Mouse (Mus musculus) limb, embryonic 15.5 days (tissue): Measurements from ENCODE around the gene Gm4312. TPM values are rescaled to one million over a fixed set of nuclear protein-coding genes. Genes with fewer than 3 reads are reported as not detected.
"Not testable (repeated sequence)": the region's sequence is repeated elsewhere in the genome, so short reads cannot be mapped to it uniquely, and the experiment has no call there.

Experiments used
- ATAC-seq: fragments of 200-750 bp; cut with Nextera tagmentation; 2 replicates; pipeline ENCODE4 v1.8.0; 2017; ENCODE audit warnings: low read depth, moderate TSS enrichment; ENCODE audit not compliant: insufficient number of reproducible peaks, low FRiP score, low TSS enrichment
- H3K27ac ChIP-seq: fragments of 300-500 bp; sonication (generic); 2 replicates; pipeline ENCODE4 v1.5.1; 2015; ENCODE audit warnings: moderate library complexity, mild to moderate bottlenecking, inconsistent platforms
- H3K27me3 ChIP-seq: fragments of 300-500 bp; sonication (generic); 2 replicates; pipeline ENCODE4 v1.6.1; 2015; ENCODE audit warnings: inconsistent platforms
- H3K36me3 ChIP-seq: fragments of 300-500 bp; sonication (generic); 2 replicates; pipeline ENCODE4 v1.6.1; 2015; ENCODE audit warnings: inconsistent platforms
- H3K4me1 ChIP-seq: fragments of 300-500 bp; sonication (generic); 2 replicates; pipeline ENCODE4 v1.6.1; 2015; ENCODE audit warnings: inconsistent platforms
- H3K4me2 ChIP-seq: fragments of 300-500 bp; sonication (generic); 2 replicates; pipeline ENCODE4 v1.6.1; 2015; ENCODE audit warnings: mild to moderate bottlenecking, inconsistent platforms
- H3K4me3 ChIP-seq: fragments of 300-500 bp; sonication (generic); 2 replicates; pipeline ENCODE4 v1.5.1; 2015; ENCODE audit warnings: mild to moderate bottlenecking, inconsistent platforms
- H3K9ac ChIP-seq: fragments of 300-500 bp; sonication (generic); 2 replicates; pipeline ENCODE4 v1.6.1; 2015; ENCODE audit warnings: inconsistent platforms
- H3K9me3 ChIP-seq: fragments of 300-500 bp; sonication (generic); 2 replicates; pipeline ENCODE4 v1.6.1; 2016; ENCODE audit warnings: inconsistent platforms
- WGBS: fragments of 180-500 bp; shearing (Covaris S2); methylation state at CpG from one replicate; pipeline ENCODE4 v1.1.7; 2015; 5-methylcytosine and 5-hydroxymethylcytosine counted together
- polyA plus RNA-seq: library from polyadenylated mRNA; unstranded; fragments of >200 nt; fragmentation: Nextera tagmentation; extraction: Ambion mirVana; gene quantifications from 2 replicates; pipeline ENCODE4 v1.2.1, GENCODE M21; 2015

The Gm4312 gene
- polyA plus RNA-seq: not detected in 2 replicates

DNA sequence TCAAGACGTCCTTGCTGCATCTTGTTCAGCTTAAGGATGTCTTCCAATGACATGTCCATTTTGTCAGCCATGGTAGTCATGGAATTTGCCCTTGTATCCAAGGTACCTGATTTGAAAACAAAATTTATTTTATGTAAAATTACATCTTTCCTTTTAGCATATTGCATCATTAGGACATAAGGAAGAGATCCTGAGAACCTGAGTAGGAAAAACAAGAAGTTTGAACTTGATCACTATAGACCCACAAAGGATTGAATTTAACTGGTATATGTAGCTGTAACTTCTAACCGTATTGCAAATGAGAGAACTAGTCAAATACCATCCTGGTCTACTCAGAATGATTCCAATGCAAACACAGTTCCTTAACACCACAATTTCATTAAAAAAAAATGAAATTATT is at the start of gene Gm4312:
Gene Gm4312 (minus strand): TSS at position 101 of the 400 bp plus-strand sequence.
- no CpG with 5 or more reads among the region's 2 CpGs for whole genome bisulfite sequencing
- H3K27ac ChIP-seq, H3K9ac ChIP-seq, ATAC-seq, H3K4me2 ChIP-seq, H3K9me3 ChIP-seq, H3K4me1 ChIP-seq, H3K36me3 ChIP-seq, H3K4me3 ChIP-seq, H3K27me3 ChIP-seq: not testable (repeated sequence)

DNA sequence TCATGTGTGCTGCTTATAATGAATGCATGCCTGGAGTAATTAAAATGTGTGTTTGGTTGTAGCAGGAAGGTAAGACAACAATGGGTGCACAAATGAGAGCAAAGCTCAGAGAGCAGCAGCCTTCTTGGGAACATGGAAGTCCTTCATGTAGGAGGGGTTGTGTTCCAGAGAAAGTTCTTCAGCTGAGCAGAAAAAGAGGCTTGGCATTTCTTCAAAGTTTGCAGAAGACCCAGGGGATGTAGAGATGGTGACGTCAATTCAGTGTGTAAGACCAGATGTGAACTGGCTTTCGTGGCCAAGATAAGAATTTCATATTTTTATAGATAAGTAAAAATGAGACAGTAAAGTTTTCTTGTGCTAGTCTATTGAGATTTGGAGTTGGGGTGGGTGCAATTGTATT is 45.2 kb upstream of the Gm4312 start:
- Histone ChIP-seq H3K36me3 (no peaks in the 10 kb centered on the region), H3K4me1 (no peaks in the 10 kb centered on the region), H3K27ac (no peak overlapping the region), H3K4me3 (no peak overlapping the region), H3K4me2 (no peak overlapping the region), H3K27me3 (no peaks in the 10 kb centered on the region), H3K9ac (no peak overlapping the region), H3K9me3 (no peaks in the 10 kb centered on the region)
- no peak for ATAC-seq
- WGBS: 57% methylated on average over 2 of the region's 2 CpGs

DNA sequence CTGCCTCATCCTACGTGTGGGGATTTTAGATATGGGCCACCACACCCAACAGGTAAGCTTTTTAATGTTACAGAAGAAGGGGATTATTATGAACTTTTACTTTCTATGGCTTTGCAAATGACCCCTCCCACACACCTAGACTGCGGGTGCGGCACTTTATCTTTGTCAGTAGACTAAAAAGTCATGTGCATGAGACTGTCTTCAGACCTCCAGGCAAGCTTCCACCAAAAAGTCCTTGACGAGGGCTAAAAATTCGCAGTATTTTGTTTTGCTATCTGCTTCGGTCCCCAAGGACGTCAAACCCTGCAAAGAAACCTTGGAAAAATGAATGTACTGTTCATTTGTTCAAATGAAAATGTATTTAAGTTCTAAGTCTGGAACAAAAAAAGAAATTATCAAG is 33.2 kb upstream of the Gm4312 start:
- Histone ChIP-seq H3K27me3 (no peaks in the 10 kb centered on the region), H3K4me2 (no peak overlapping the region), H3K4me3 (no peak overlapping the region), H3K36me3 (no peaks in the 10 kb centered on the region), H3K4me1 (no peaks in the 10 kb centered on the region), H3K9ac (no peak overlapping the region), H3K9me3 (no peaks in the 10 kb centered on the region), H3K27ac (no peak overlapping the region)
- 83% methylated on average over 7 of the region's 7 CpGs for WGBS
- ATAC-seq: no peak

DNA sequence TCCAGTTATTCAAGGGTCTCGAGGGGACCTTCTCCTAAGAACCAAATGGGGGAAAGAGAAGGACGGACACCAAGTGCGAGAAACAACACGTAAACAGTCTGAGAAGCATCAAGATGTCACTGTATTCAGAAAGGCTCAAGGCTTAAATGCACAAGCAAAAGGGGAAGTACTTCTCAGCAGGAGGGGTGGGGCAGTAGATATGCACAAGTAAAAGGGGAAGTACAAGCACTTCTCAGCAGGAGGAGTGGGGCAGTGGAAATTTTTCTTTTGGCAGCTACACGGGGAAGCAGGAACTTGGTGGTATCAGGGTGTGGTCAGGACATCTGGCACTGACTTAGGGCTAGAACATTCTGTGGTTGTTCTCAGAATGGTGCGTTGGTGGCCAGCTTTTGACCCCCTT is 19.9 kb upstream of the Gm4312 start:
- not testable (repeated sequence) for H3K36me3 ChIP-seq, H3K4me2 ChIP-seq, H3K27me3 ChIP-seq, ATAC-seq, H3K4me1 ChIP-seq, H3K9ac ChIP-seq, H3K9me3 ChIP-seq, H3K27ac ChIP-seq, H3K4me3 ChIP-seq
- WGBS: 84% methylated on average over 6 of the region's 6 CpGs

DNA sequence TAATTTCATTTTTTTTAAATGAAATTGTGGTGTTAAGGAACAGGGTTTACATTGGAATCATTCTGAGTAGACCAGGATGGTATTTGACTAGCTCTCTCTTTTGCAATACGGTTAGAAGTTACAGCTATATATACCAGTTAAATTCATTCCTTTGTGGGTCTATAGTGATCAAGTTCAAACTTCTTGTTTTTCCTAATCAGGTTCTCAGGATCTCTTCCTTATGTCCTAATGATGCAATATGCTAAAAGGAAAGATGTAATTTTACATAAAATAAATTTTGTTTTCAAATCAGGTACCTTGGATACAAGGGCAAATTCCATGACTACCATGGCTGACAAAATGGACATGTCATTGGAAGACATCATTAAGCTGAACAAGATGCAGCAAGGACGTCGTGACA is 21.3 kb downstream of the Gm4312 start, which contains the start of gene Gm4307:
Gene Gm4307 (plus strand): TSS at position 301 of the 400 bp plus-strand sequence.
- H3K27me3 ChIP-seq, ATAC-seq, H3K9me3 ChIP-seq, H3K36me3 ChIP-seq, H3K4me2 ChIP-seq, H3K9ac ChIP-seq, H3K4me1 ChIP-seq, H3K27ac ChIP-seq, H3K4me3 ChIP-seq: not testable (repeated sequence)
- no CpG with 5 or more reads among the region's 3 CpGs for WGBS

DNA sequence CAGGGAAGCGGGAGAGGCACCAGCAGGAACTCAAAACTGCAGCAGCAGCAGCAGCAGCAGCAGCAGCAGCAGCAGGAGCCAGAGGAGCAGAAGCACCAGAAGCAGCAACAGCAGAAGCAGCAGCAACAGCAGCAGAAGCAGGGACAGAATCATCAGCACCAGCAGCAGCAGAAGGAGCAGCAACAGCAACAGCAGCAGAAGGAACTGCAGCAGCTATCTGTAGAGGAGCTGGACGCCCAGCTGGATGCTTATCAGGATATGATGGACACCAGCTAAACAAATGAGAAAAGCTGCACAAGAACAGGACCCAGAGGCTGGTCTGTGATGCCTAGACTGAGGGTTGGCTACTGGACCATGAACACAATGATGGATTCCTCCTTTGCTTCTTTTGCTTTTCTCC is 25.5 kb downstream of the Gm4312 start:
- not testable (repeated sequence) for H3K36me3 ChIP-seq, H3K27me3 ChIP-seq, ATAC-seq, H3K27ac ChIP-seq, H3K4me3 ChIP-seq, H3K9me3 ChIP-seq, H3K9ac ChIP-seq, H3K4me2 ChIP-seq, H3K4me1 ChIP-seq
- WGBS: 75% methylated on average over 2 of the region's 2 CpGs

DNA sequence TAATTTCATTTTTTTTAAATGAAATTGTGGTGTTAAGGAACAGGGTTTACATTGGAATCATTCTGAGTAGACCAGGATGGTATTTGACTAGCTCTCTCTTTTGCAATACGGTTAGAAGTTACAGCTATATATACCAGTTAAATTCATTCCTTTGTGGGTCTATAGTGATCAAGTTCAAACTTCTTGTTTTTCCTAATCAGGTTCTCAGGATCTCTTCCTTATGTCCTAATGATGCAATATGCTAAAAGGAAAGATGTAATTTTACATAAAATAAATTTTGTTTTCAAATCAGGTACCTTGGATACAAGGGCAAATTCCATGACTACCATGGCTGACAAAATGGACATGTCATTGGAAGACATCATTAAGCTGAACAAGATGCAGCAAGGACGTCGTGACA is 31.6 kb downstream of the Gm4312 start, which contains the start of gene Gm4305:
Gene Gm4305 (plus strand): TSS at position 301 of the 400 bp plus-strand sequence.
- not testable (repeated sequence) for ATAC-seq

DNA sequence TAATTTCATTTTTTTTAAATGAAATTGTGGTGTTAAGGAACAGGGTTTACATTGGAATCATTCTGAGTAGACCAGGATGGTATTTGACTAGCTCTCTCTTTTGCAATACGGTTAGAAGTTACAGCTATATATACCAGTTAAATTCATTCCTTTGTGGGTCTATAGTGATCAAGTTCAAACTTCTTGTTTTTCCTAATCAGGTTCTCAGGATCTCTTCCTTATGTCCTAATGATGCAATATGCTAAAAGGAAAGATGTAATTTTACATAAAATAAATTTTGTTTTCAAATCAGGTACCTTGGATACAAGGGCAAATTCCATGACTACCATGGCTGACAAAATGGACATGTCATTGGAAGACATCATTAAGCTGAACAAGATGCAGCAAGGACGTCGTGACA is 36.7 kb downstream of the Gm4312 start, which contains the start of gene Gm4303:
Gene Gm4303 (plus strand): TSS at position 301 of the 400 bp plus-strand sequence.
- H3K27me3 ChIP-seq, H3K4me2 ChIP-seq, H3K4me3 ChIP-seq, ATAC-seq, H3K36me3 ChIP-seq, H3K4me1 ChIP-seq, H3K9ac ChIP-seq, H3K27ac ChIP-seq, H3K9me3 ChIP-seq: not testable (repeated sequence)
- no CpG with 5 or more reads among the region's 3 CpGs for WGBS

More for the DNA sequence above, 31.6 kb downstream of the Gm4312 start, which contains the start of gene Gm4305:
- not testable (repeated sequence) for H3K27me3 ChIP-seq, H3K9ac ChIP-seq, H3K4me2 ChIP-seq, H3K27ac ChIP-seq, H3K36me3 ChIP-seq, H3K4me1 ChIP-seq, H3K9me3 ChIP-seq, H3K4me3 ChIP-seq
- no CpG with 5 or more reads among the region's 3 CpGs for WGBS

DNA sequence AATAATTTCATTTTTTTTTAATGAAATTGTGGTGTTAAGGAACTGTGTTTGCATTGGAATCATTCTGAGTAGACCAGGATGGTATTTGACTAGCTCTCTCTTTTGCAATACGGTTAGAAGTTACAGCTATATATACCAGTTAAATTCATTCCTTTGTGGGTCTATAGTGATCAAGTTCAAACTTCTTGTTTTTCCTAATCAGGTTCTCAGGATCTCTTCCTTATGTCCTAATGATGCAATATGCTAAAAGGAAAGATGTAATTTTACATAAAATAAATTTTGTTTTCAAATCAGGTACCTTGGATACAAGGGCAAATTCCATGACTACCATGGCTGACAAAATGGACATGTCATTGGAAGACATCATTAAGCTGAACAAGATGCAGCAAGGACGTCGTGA is 41.8 kb downstream of the Gm4312 start, which contains the start of gene Gm4302:
Gene Gm4302 (plus strand): TSS at position 301 of the 400 bp plus-strand sequence.
- H3K27me3 ChIP-seq, H3K36me3 ChIP-seq, H3K9ac ChIP-seq, H3K27ac ChIP-seq, H3K4me2 ChIP-seq, H3K4me3 ChIP-seq, H3K4me1 ChIP-seq, H3K9me3 ChIP-seq, ATAC-seq: not testable (repeated sequence)
- no CpG with 5 or more reads among the region's 3 CpGs for WGBS

DNA sequence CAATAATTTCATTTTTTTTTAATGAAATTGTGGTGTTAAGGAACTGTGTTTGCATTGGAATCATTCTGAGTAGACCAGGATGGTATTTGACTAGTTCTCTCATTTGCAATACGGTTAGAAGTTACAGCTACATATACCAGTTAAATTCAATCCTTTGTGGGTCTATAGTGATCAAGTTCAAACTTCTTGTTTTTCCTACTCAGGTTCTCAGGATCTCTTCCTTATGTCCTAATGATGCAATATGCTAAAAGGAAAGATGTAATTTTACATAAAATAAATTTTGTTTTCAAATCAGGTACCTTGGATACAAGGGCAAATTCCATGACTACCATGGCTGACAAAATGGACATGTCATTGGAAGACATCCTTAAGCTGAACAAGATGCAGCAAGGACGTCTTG is 47.0 kb downstream of the Gm4312 start, which contains the start of gene Gm4301:
Gene Gm4301 (plus strand): TSS at position 301 of the 400 bp plus-strand sequence.
- WGBS: no CpG with 5 or more reads among the region's 2 CpGs
- not testable (repeated sequence) for H3K4me3 ChIP-seq, H3K9me3 ChIP-seq

More for the DNA sequence above, 47.0 kb downstream of the Gm4312 start, which contains the start of gene Gm4301:
- not testable (repeated sequence) for H3K36me3 ChIP-seq, H3K4me1 ChIP-seq, ATAC-seq, H3K27me3 ChIP-seq, H3K9ac ChIP-seq, H3K4me2 ChIP-seq, H3K27ac ChIP-seq

Other genes starting within 250 kb of the Gm4312 start
- gene Gm4301, start 46.9 kb downstream of the Gm4312 start, polyA plus RNA-seq: not detected in 2 replicates
- gene Gm4302, start 41.7 kb downstream of the Gm4312 start, polyA plus RNA-seq: not detected in 2 replicates
- gene Gm4303, start 36.6 kb downstream of the Gm4312 start, polyA plus RNA-seq: not detected in 2 replicates
- gene Gm4305, start 31.5 kb downstream of the Gm4312 start, polyA plus RNA-seq: not detected in 2 replicates
- not detected in 2 replicates for gene Gm4307, start 21.2 kb downstream of the Gm4312 start, polyA plus RNA-seq
- gene Tmtc3, start 104.8 kb upstream of the Gm4312 start, polyA plus RNA-seq: 20.4 and 20.8 TPM in 2 replicates
- 3.9 and 4.9 TPM in 2 replicates for gene Cep290, start 105.0 kb upstream of the Gm4312 start, polyA plus RNA-seq
- gene 4930430F08Rik, start 207.9 kb upstream of the Gm4312 start, polyA plus RNA-seq: 10.2 and 10.8 TPM in 2 replicates
- not detected in 2 replicates for gene 1700017N19Rik, start 207.9 kb upstream of the Gm4312 start, polyA plus RNA-seq